Comparison of ENCODE assay signal across 8 mouse cellular contexts in genomic region chr9:61375002-61375401, GRCm38 (mm10). TPM values are rescaled to one million over a fixed set of nuclear protein-coding genes. Genes with fewer than 3 reads are reported as not detected.
A peak's percentile ranks its signal among the peaks of the same experiment; 100 is the strongest.
DNase-seq lines count a peak whose midpoint lies in the region; ATAC-seq and TF ChIP-seq lines count a peak whose summit lies in the region.

No protein-coding gene starts in this region.

- H3K4me2 ChIP-seq in forebrain, embryonic 12.5 days, result peak overlapping the region; percentile 72
- peak overlapping the region; percentile 98 for H3K4me2 ChIP-seq in liver, embryonic 15.5 days

- peaks cover 37% of the 10 kb centered on the region for H3K79me3 ChIP-seq in C2C12 (ENCODE audit: low read depth)

- ATAC-seq in forebrain, embryonic 12.5 days (ENCODE audit: low FRiP score), result no peak
- no peak for ATAC-seq in liver, embryonic 15.5 days (ENCODE audit: insufficient read depth)

- H3K27ac ChIP-seq in heart, embryonic 10.5 days, result no peak overlapping the region
- H3K27ac ChIP-seq in forebrain, embryonic 12.5 days, result no peak overlapping the region
- H3K27ac ChIP-seq in liver, embryonic 15.5 days (replicated peaks), result no peak overlapping the region

- peak overlapping the region; percentile 80 for H3K4me3 ChIP-seq in heart, embryonic 10.5 days
- peak overlapping the region; percentile 79 for H3K4me3 ChIP-seq in C2C12 (ENCODE audit: insufficient read depth, poor library complexity, severe bottlenecking)
- peak overlapping the region; percentile 92 for H3K4me3 ChIP-seq in forebrain, embryonic 12.5 days (replicated peaks)
- H3K4me3 ChIP-seq in liver, embryonic 15.5 days (replicated peaks), result peak overlapping the region; percentile 70

- DNase-seq in heart, embryonic 10.5 days (ENCODE audit: low spot score), result no peak
- DNase-seq in heart, adult 11 months, result no peak
- no peak for DNase-seq in urinary bladder, postnatal 25 days (ENCODE audit: low spot score)
- no peak for DNase-seq in layer of hippocampus, postnatal 14 days (ENCODE audit: low spot score in 2 of 2)
- no peak for DNase-seq in right cerebral cortex, adult 2 months (ENCODE audit: low spot score in 2 of 2)

- H3K79me2 ChIP-seq in C2C12 (ENCODE audit: control insufficient read depth, insufficient read depth), result peaks cover 65% of the 10 kb centered on the region

- peaks cover 9% of the 10 kb centered on the region; the same call in 1 of the 2 replicates for H3K36me3 ChIP-seq in heart, embryonic 10.5 days
- H3K36me3 ChIP-seq in C2C12 (ENCODE audit: control insufficient read depth, insufficient read depth), result peaks cover 34% of the 10 kb centered on the region
- peaks cover 24% of the 10 kb centered on the region; the same call in 1 of the 2 replicates for H3K36me3 ChIP-seq in forebrain, embryonic 12.5 days (replicated peaks)
- peaks cover 4% of the 10 kb centered on the region; the same call in 1 of the 2 replicates for H3K36me3 ChIP-seq in liver, embryonic 15.5 days (replicated peaks)

- peaks cover 28% of the 10 kb centered on the region for H3K27me3 ChIP-seq in heart, embryonic 10.5 days (ENCODE audit: insufficient read depth, poor library complexity, severe bottlenecking)
- H3K27me3 ChIP-seq in C2C12 (ENCODE audit: control insufficient read depth, insufficient read depth, insufficient read length), result no peaks in the 10 kb centered on the region
- H3K27me3 ChIP-seq in forebrain, embryonic 12.5 days, result no peaks in the 10 kb centered on the region
- peaks cover 50% of the 10 kb centered on the region for H3K27me3 ChIP-seq in liver, embryonic 15.5 days

- H3ac ChIP-seq in C2C12 (ENCODE audit: control insufficient read depth, insufficient read length, low read depth), result peak overlapping the region; percentile 9

- H3K4me1 ChIP-seq in heart, embryonic 10.5 days, result peaks cover 76% of the 10 kb centered on the region
- H3K4me1 ChIP-seq in forebrain, embryonic 12.5 days, result peaks cover 68% of the 10 kb centered on the region
- H3K4me1 ChIP-seq in liver, embryonic 15.5 days (replicated peaks), result peaks cover 95% of the 10 kb centered on the region

- WGBS in heart, embryonic 10.5 days, result 24% methylated on average over 5 of the region's 5 CpGs
- WGBS in forebrain, embryonic 12.5 days, result 6% methylated on average over 5 of the region's 5 CpGs
- WGBS in liver, embryonic 15.5 days (ENCODE audit: insufficient replicate concordance), result 47% methylated on average over 5 of the region's 5 CpGs

- no peak for TF ChIP-seq CTCF in C2C12 (IDR thresholded peaks at IDR 0.05; ENCODE audit: control insufficient read depth, insufficient read depth, insufficient read length)

- H3K9me3 ChIP-seq in heart, embryonic 10.5 days, result no peaks in the 10 kb centered on the region
- no peaks in the 10 kb centered on the region for H3K9me3 ChIP-seq in forebrain, embryonic 12.5 days
- no peaks in the 10 kb centered on the region for H3K9me3 ChIP-seq in liver, embryonic 15.5 days (replicated peaks)

- peak overlapping the region; percentile 98 for H3K9ac ChIP-seq in forebrain, embryonic 12.5 days
- no peak overlapping the region for H3K9ac ChIP-seq in liver, embryonic 15.5 days

TF ChIP-seq in C2C12, 6 proteins besides CTCF, POLR2A, EP300 and RAD21:
- no peak for TF ChIP-seq FOSL1 (IDR thresholded peaks at IDR 0.05; ENCODE audit: insufficient read depth, low read length, poor library complexity, severe bottlenecking)
- TF ChIP-seq CEBPB (IDR thresholded peaks at IDR 0.05; ENCODE audit: low read depth), result no peak
- TF ChIP-seq USF1 (IDR thresholded peaks at IDR 0.05; ENCODE audit: low read depth), result no peak
- TF ChIP-seq MAX (IDR thresholded peaks at IDR 0.05), result no peak
- TF ChIP-seq MYOD1 (IDR thresholded peaks at IDR 0.05; ENCODE audit: control insufficient read depth, insufficient read length, low read depth), result no peak
- TF ChIP-seq MYOG (IDR thresholded peaks at IDR 0.05; ENCODE audit: control insufficient read depth, extremely low read depth, insufficient read length), result no peak
TF ChIP-seq in C2C12: peak in this region for 0.

RNA-seq across cellular contexts. Expression of gene Tle3, which starts 2.8 kb away (rescaled TPM):
- 15.6 and 25.4 TPM in 2 replicates for polyA plus RNA-seq in heart, embryonic 10.5 days (2016; fragmentation: Nextera tagmentation; extraction: Ambion mirVana)
- 39.1 TPM for polyA plus RNA-seq in C2C12 (2012; fragmentation: generic; extraction: Trizol)
- polyA plus RNA-seq in forebrain, embryonic 12.5 days (2016; fragmentation: Nextera tagmentation; extraction: Ambion mirVana), result 55.6 and 56.2 TPM in 2 replicates
- polyA plus RNA-seq in liver, embryonic 15.5 days (2015; fragmentation: Nextera tagmentation; extraction: Ambion mirVana), result 3.0 and 4.0 TPM in 2 replicates
- total RNA-seq in layer of hippocampus, postnatal 14 days (2021), result 10 to 100 TPM; 73.5 to 77.2 TPM
